Mouse (Mus musculus): Measurements from ENCODE around the gene Ahsa1. TPM values are rescaled to one million over a fixed set of nuclear protein-coding genes. Genes with fewer than 3 reads are reported as not detected.

Gene Ahsa1
- polyA plus RNA-seq, 1 experiment from 2014 or later: 101 TPM

GRCm38 (mm10) chr12:87278118-87278730 is 11.9 kb downstream of the Ahsa1 start:
- no peak overlapping the region for H3K27ac ChIP-seq (ENCODE audit: low read length)
- no peak for TF ChIP-seq EP300 (IDR thresholded peaks at IDR 0.05)
- TF ChIP-seq CTCF (IDR thresholded peaks at IDR 0.05): no peak
- 9% methylated on average over 6 of the region's 6 CpGs for WGBS
- no peak overlapping the region; the same call in 1 of the 2 replicates for H3K4me2 ChIP-seq (replicated peaks; ENCODE audit: low read depth, low read length)
- H3K27me3 ChIP-seq (replicated peaks; ENCODE audit: insufficient read depth, low read length): no peaks in the 10 kb centered on the region
- no peak overlapping the region for H3K9ac ChIP-seq (replicated peaks; ENCODE audit: low read depth)
- H3K9me3 ChIP-seq (ENCODE audit: low read length): no peaks in the 10 kb centered on the region
- DNase-seq (ENCODE audit: low spot score) (peak; percentile 47), ATAC-seq (peak; percentile 59)
- H3K36me3 ChIP-seq (ENCODE audit: insufficient read depth, low read length): peaks cover 12% of the 10 kb centered on the region
- no peak overlapping the region for H3K4me3 ChIP-seq (ENCODE audit: low read depth, low read length)
- H3K4me1 ChIP-seq (ENCODE audit: insufficient read depth, low read depth, low read length): no peaks in the 10 kb centered on the region

GRCm38 (mm10) chr12:87279350-87279749 is 13.1 kb downstream of the Ahsa1 start:
- Histone ChIP-seq H3K9ac (replicated peaks; ENCODE audit: low read depth) (no peak overlapping the region), H3K27ac (ENCODE audit: low read length) (no peak overlapping the region), H3K4me1 (ENCODE audit: insufficient read depth, low read depth, low read length) (no peaks in the 10 kb centered on the region), H3K9me3 (ENCODE audit: low read length) (no peaks in the 10 kb centered on the region), H3K27me3 (replicated peaks; ENCODE audit: insufficient read depth, low read length) (no peaks in the 10 kb centered on the region), H3K36me3 (ENCODE audit: insufficient read depth, low read length) (peaks cover 6% of the 10 kb centered on the region; the same call in 1 of the 2 replicates), H3K4me3 (ENCODE audit: low read depth, low read length) (no peak overlapping the region), H3K4me2 (replicated peaks; ENCODE audit: low read depth, low read length) (no peak overlapping the region)
- ATAC-seq: no peak
- DNase-seq (ENCODE audit: low spot score): no peak
- TF ChIP-seq CTCF (IDR thresholded peaks at IDR 0.05): no peak
- no peak for TF ChIP-seq EP300 (IDR thresholded peaks at IDR 0.05)
- WGBS: 46% methylated on average over 3 of the region's 3 CpGs

- H3K36me3 ChIP-seq (ENCODE audit: insufficient read depth, low read length): peaks cover 6% of the 10 kb centered on the region; the same call in 1 of the 2 replicates
- ATAC-seq (peak; percentile 20), DNase-seq (ENCODE audit: low spot score) (peak; percentile 27)
- no peak overlapping the region for H3K4me3 ChIP-seq (ENCODE audit: low read depth, low read length)
- no peak overlapping the region for H3K4me2 ChIP-seq (replicated peaks; ENCODE audit: low read depth, low read length)
- H3K4me1 ChIP-seq (ENCODE audit: insufficient read depth, low read depth, low read length): no peaks in the 10 kb centered on the region
- H3K9me3 ChIP-seq (ENCODE audit: low read length): no peaks in the 10 kb centered on the region
- no peaks in the 10 kb centered on the region for H3K27me3 ChIP-seq (replicated peaks; ENCODE audit: insufficient read depth, low read length)
- WGBS: 47% methylated on average over 14 of the region's 14 CpGs
- H3K9ac ChIP-seq (replicated peaks; ENCODE audit: low read depth): no peak overlapping the region
- TF ChIP-seq EP300 (IDR thresholded peaks at IDR 0.05) (no peak), CTCF (IDR thresholded peaks at IDR 0.05) (peak; percentile 71)
- H3K27ac ChIP-seq (ENCODE audit: low read length): no peak overlapping the region
Observed at GRCm38 (mm10) chr12:87279879-87280278, 13.6 kb downstream of the Ahsa1 start.

GRCm38 (mm10) chr12:87281766-87282165 is 15.5 kb downstream of the Ahsa1 start:
- no peak overlapping the region for H3K4me2 ChIP-seq (replicated peaks; ENCODE audit: low read depth, low read length)
- H3K27ac ChIP-seq (ENCODE audit: low read length): no peak overlapping the region
- H3K9ac ChIP-seq (replicated peaks; ENCODE audit: low read depth): no peak overlapping the region
- no peaks in the 10 kb centered on the region for H3K4me1 ChIP-seq (ENCODE audit: insufficient read depth, low read depth, low read length)
- no peak for ATAC-seq
- DNase-seq (ENCODE audit: low spot score): no peak
- H3K36me3 ChIP-seq (ENCODE audit: insufficient read depth, low read length): no peaks in the 10 kb centered on the region
- no peak overlapping the region for H3K4me3 ChIP-seq (ENCODE audit: low read depth, low read length)
- 58% methylated on average over 1 of the region's 1 CpGs for WGBS
- no peak for TF ChIP-seq CTCF (IDR thresholded peaks at IDR 0.05)
- TF ChIP-seq EP300 (IDR thresholded peaks at IDR 0.05): no peak
- H3K9me3 ChIP-seq (ENCODE audit: low read length): no peaks in the 10 kb centered on the region
- no peaks in the 10 kb centered on the region for H3K27me3 ChIP-seq (replicated peaks; ENCODE audit: insufficient read depth, low read length)

GRCm38 (mm10) chr12:87282743-87283142 is 16.5 kb downstream of the Ahsa1 start:
- 70% methylated on average over 4 of the region's 4 CpGs for WGBS
- peak; percentile 69 for ATAC-seq

GRCm38 (mm10) chr12:87283706-87284105 is 17.4 kb downstream of the Ahsa1 start:
- TF ChIP-seq EP300 (IDR thresholded peaks at IDR 0.05) (no peak), CTCF (IDR thresholded peaks at IDR 0.05) (no peak)
- 64% methylated on average over 7 of the region's 7 CpGs for WGBS
- Histone ChIP-seq H3K4me2 (replicated peaks; ENCODE audit: low read depth, low read length) (no peak overlapping the region), H3K9ac (replicated peaks; ENCODE audit: low read depth) (no peak overlapping the region), H3K27me3 (replicated peaks; ENCODE audit: insufficient read depth, low read length) (no peaks in the 10 kb centered on the region), H3K27ac (ENCODE audit: low read length) (peak overlapping the region; percentile 27; the same call in 1 of the 2 replicates), H3K36me3 (ENCODE audit: insufficient read depth, low read length) (no peaks in the 10 kb centered on the region), H3K9me3 (ENCODE audit: low read length) (no peaks in the 10 kb centered on the region), H3K4me3 (ENCODE audit: low read depth, low read length) (no peak overlapping the region), H3K4me1 (ENCODE audit: insufficient read depth, low read depth, low read length) (no peaks in the 10 kb centered on the region)
- no peak for DNase-seq (ENCODE audit: low spot score)
- no peak for ATAC-seq

More at GRCm38 (mm10) chr12:87282743-87283142, 16.5 kb downstream of the Ahsa1 start:
- no peak overlapping the region for H3K4me2 ChIP-seq (replicated peaks; ENCODE audit: low read depth, low read length)
- peak; percentile 51 for DNase-seq (ENCODE audit: low spot score)
- H3K4me3 ChIP-seq (ENCODE audit: low read depth, low read length): no peak overlapping the region
- H3K9me3 ChIP-seq (ENCODE audit: low read length): no peaks in the 10 kb centered on the region
- 0 out of 2 replicates have a peak overlapping the region, but pooled peaks have one; percentile 9 for H3K27ac ChIP-seq (ENCODE audit: low read length)
- no peak overlapping the region for H3K9ac ChIP-seq (replicated peaks; ENCODE audit: low read depth)
- H3K4me1 ChIP-seq (ENCODE audit: insufficient read depth, low read depth, low read length): no peaks in the 10 kb centered on the region
- 0 out of 2 replicates have a peak, but pooled peaks have one; percentile 8 for TF ChIP-seq EP300 (IDR thresholded peaks at IDR 0.05)
- TF ChIP-seq CTCF (IDR thresholded peaks at IDR 0.05): no peak
- H3K36me3 ChIP-seq (ENCODE audit: insufficient read depth, low read length): no peaks in the 10 kb centered on the region
- no peaks in the 10 kb centered on the region for H3K27me3 ChIP-seq (replicated peaks; ENCODE audit: insufficient read depth, low read length)
